12 mouse cellular contexts compared by ENCODE assay signal in genomic region chr5:65102026-65102640, GRCm38 (mm10). TPM values are rescaled to one million over a fixed set of nuclear protein-coding genes. Genes with fewer than 3 reads are reported as not detected.
DNase-seq lines count a peak whose midpoint lies in the region; ATAC-seq lines count a peak whose summit lies in the region.
"Had no signal": no experiment of that assay in that cellular context is flagged by ENCODE, and none has a peak within 500 bp of the region (broad histone marks: within the 10 kb centered on the region; RNA-seq: fewer than 3 reads in every experiment).

No protein-coding gene starts in this region.

- ATAC-seq in heart, embryonic 16.5 days (replicated peaks; ENCODE audit: extremely low read depth, insufficient read depth, low FRiP score) = no peak
- peak; percentile 47 for ATAC-seq in CD4-positive, CD25-positive, alpha-beta regulatory T cell, adult 4 months
- ATAC-seq in forebrain, embryonic 14.5 days = no peak
- ATAC-seq: forebrain, embryonic 16.5 days had no signal

- H3K27me3 ChIP-seq in heart, embryonic 16.5 days (ENCODE audit: control insufficient read depth, insufficient read depth, low read length) = no peaks in the 10 kb centered on the region
- peaks cover 3% of the 10 kb centered on the region for H3K27me3 ChIP-seq in megakaryocyte, embryonic 14.5 days (replicated peaks)
- H3K27me3 ChIP-seq in forebrain, embryonic 14.5 days (replicated peaks; ENCODE audit: control insufficient read depth, insufficient read depth, low read length) = no peaks in the 10 kb centered on the region

- DNase-seq in heart, postnatal 4 days = no peak
- DNase-seq in c-Kit-positive CD71-positive TER-119-negative erythroid progenitor cells, embryonic 14.5 days (ENCODE audit: low read depth) = peak; percentile 41
- no peak for DNase-seq in cerebellum, adult 11-12 months
- no peak for DNase-seq in left cerebral cortex, adult 18-20 months (ENCODE audit: low spot score in 2 of 2)
- DNase-seq in forebrain, embryonic 14.5 days (ENCODE audit: low spot score) = no peak
- DNase-seq: right cerebral cortex, adult 18-20 months had no signal

- 40% methylated on average over 3 of the region's 3 CpGs for WGBS in heart, embryonic 16.5 days
- 73% methylated on average over 3 of the region's 3 CpGs for WGBS in forebrain, embryonic 14.5 days

- H3K4me2 ChIP-seq in heart, embryonic 16.5 days (ENCODE audit: low read depth, low read length) = peak overlapping the region; percentile 24
- no peak overlapping the region for H3K4me2 ChIP-seq in forebrain, embryonic 14.5 days (ENCODE audit: low read length)
- H3K4me2 ChIP-seq: hindbrain, embryonic 14.5 days had no signal

- H3K4me1 ChIP-seq in heart, embryonic 16.5 days (ENCODE audit: control insufficient read depth, insufficient read depth, low read length) = peaks cover 18% of the 10 kb centered on the region
- H3K4me1 ChIP-seq in megakaryocyte, embryonic 14.5 days = peaks cover 60% of the 10 kb centered on the region
- no peaks in the 10 kb centered on the region; the same call in 1 of the 2 replicates for H3K4me1 ChIP-seq in forebrain, embryonic 14.5 days (ENCODE audit: control insufficient read depth, insufficient read depth, low read length)

- H3K9me3 ChIP-seq in heart, embryonic 16.5 days (replicated peaks; ENCODE audit: control insufficient read depth, low read length) = no peaks in the 10 kb centered on the region
- 0 out of 2 replicates have a peak, but pooled peaks cover 3% of the 10 kb centered on the region for H3K9me3 ChIP-seq in megakaryocyte, embryonic 14.5 days
- H3K9me3 ChIP-seq in forebrain, embryonic 14.5 days (replicated peaks; ENCODE audit: control insufficient read depth, low read length) = no peaks in the 10 kb centered on the region
- H3K9me3 ChIP-seq: G1E had no signal

- no peaks in the 10 kb centered on the region for H3K36me3 ChIP-seq in heart, embryonic 16.5 days (ENCODE audit: control insufficient read depth, insufficient read depth)
- H3K36me3 ChIP-seq in megakaryocyte, embryonic 14.5 days (replicated peaks; ENCODE audit: low read length) = peaks cover 2% of the 10 kb centered on the region
- H3K36me3 ChIP-seq in forebrain, embryonic 14.5 days (ENCODE audit: control insufficient read depth, insufficient read depth, low read length) = no peaks in the 10 kb centered on the region
- H3K36me3 ChIP-seq: G1E had no signal

- peak overlapping the region; percentile 8; the same call in 1 of the 2 replicates for H3K27ac ChIP-seq in heart, embryonic 16.5 days (ENCODE audit: low read length)
- H3K27ac ChIP-seq in forebrain, embryonic 14.5 days (ENCODE audit: low read depth, low read length) = no peak overlapping the region
- H3K27ac ChIP-seq: hindbrain, embryonic 14.5 days had no signal

- no peak overlapping the region for H3K4me3 ChIP-seq in heart, embryonic 16.5 days (ENCODE audit: low read length)
- peak overlapping the region; percentile 79 for H3K4me3 ChIP-seq in megakaryocyte, embryonic 14.5 days (replicated peaks)
- H3K4me3 ChIP-seq in forebrain, embryonic 14.5 days (ENCODE audit: low read depth, low read length) = no peak overlapping the region

- 0 out of 2 replicates have a peak overlapping the region, but pooled peaks have one; percentile 18 for H3K9ac ChIP-seq in heart, embryonic 16.5 days (ENCODE audit: low read length)
- H3K9ac ChIP-seq in forebrain, embryonic 14.5 days (ENCODE audit: low read length) = no peak overlapping the region
- H3K9ac ChIP-seq: hindbrain, embryonic 14.5 days had no signal

RNA-seq across cellular contexts. Expression of gene Klhl5, which starts 5.2 kb away (rescaled TPM):
- polyA plus RNA-seq in heart, embryonic 16.5 days (2015; fragmentation: Nextera tagmentation; extraction: Ambion mirVana) = 10.2 and 13.7 TPM in 2 replicates
- 10 to 100 TPM; 21.5 to 22.8 TPM for total RNA-seq in heart, postnatal 4 days (2021)
- polyA plus RNA-seq in CD4-positive, CD25-positive, alpha-beta regulatory T cell, adult 4 months (2017; shearing (Covaris generic)) = 1 to 10 TPM; 5.4 to 6.1 TPM
- 6.1 and 11.0 TPM in 2 replicates for polyA plus RNA-seq in megakaryocyte, embryonic 14.5 days (2012; ENCODE audit: insufficient read depth, low replicate concordance)
- total RNA-seq in left cerebral cortex, adult 18-20 months (2021) = 10 to 100 TPM; 34.1 to 34.5 TPM
- polyA plus RNA-seq in forebrain, embryonic 14.5 days (2014; fragmentation: Nextera tagmentation; extraction: Ambion mirVana) = 42.3 and 47.0 TPM in 2 replicates

RNA-seq across cellular contexts. Expression of gene Tmem156, which starts 10.2 kb away (rescaled TPM):
- polyA plus RNA-seq in heart, embryonic 16.5 days (2015; fragmentation: Nextera tagmentation; extraction: Ambion mirVana) = 0.26 and 0.71 TPM in 2 replicates
- under 1 TPM; 0.19 to 0.20 TPM for total RNA-seq in heart, postnatal 4 days (2021)
- polyA plus RNA-seq in CD4-positive, CD25-positive, alpha-beta regulatory T cell, adult 4 months (2017; shearing (Covaris generic)) = 10 to 100 TPM; 21.5 to 26.1 TPM
- not detected in 2 replicates for polyA plus RNA-seq in megakaryocyte, embryonic 14.5 days (2012; ENCODE audit: insufficient read depth, low replicate concordance)
- total RNA-seq in left cerebral cortex, adult 18-20 months (2021) = under 1 TPM in 1 of 2 experiments, not detected in 1; 0.53 TPM
- 0.10 and 0.22 TPM in 2 replicates for polyA plus RNA-seq in forebrain, embryonic 14.5 days (2014; fragmentation: Nextera tagmentation; extraction: Ambion mirVana)
- polyA plus RNA-seq: G1E; hindbrain, embryonic 14.5 days had no signal

Comparison
In these comparisons a context has a peak if more than half of its experiments do, and no peak if none do; other contexts are left out.
1. RNA of gene Tmem156, which starts 10.2 kb away (polyA plus RNA-seq): 21.5 to 26.1 TPM in CD4-positive, CD25-positive, alpha-beta regulatory T cell, adult 4 months; 0.26 to 0.71 TPM in heart, embryonic 16.5 days, 0.10 to 0.22 TPM in forebrain, embryonic 14.5 days and not detected in megakaryocyte, embryonic 14.5 days; every median in the first group is over 10 times any median in the second.